Mouse (Mus musculus) heart, postnatal 14 days (tissue): ENCODE data around the gene Ibsp. TPM values are rescaled to one million over a fixed set of nuclear protein-coding genes. Genes with fewer than 3 reads are reported as not detected.

Experiments
- DNase-seq, 2 experiments: peaks; one replicate each; pipeline ENCODE4 v3.0.0; 2021 to 2022
- intact Hi-C: fragments of 180-260 bp; cut with DNase I; formaldehyde crosslinking; loops from one replicate; pipeline ENCODE4 v1.15.1; 2025
- microRNA-seq, 2 experiments: library from miRNA; unstranded; fragments of <30 nt; microRNA quantifications; one replicate each; pipeline ENCODE4 v1.2.0; 2021 to 2022
- total RNA-seq, 2 experiments: library from RNA; stranded (reverse); gene quantifications; 2 replicates each; pipeline ENCODE4 v1.2.3; 2021

The Ibsp gene
- total RNA-seq, 2 experiments from 2014 or later = not detected

DNA sequence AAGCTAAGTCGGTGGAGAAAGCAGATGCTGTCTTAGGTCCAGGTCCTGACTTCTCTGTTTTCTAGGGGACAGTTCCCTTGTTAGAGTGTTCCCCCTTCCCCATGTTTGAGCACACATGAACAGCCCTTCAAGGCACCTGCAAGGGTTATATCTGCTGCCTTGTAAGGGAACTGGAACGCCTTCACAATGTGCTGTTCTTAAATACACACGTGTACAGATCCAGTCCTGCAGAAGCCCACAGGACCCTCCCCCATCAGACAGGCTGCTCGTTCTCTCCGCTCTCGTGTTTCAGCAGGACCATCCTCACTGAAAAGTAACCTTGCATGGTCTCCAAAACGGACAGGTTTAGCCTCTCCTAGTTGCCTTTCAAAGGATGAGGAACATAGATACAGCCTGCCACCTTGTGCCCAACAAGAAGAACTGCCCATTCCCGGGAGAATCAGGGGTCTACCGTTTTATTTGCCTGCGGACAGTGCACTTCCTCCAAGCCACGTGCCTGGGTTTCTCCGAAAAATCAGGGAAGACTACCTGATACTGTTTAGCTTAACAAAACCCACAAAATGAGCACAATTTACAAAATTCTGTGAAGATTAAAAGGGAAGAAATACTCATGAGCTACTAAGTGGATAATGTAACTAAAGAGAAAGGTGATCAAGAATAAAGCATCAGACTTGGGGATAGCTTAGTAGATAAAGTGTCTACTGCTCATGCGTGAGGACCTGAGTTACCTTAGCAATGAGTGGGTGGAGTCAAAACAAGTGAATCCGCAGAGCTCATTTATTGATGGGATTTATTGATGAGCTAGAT lies 40.9 kb downstream of the Ibsp start:
- intact Hi-C loops = loop anchor here (5.0 kb wide), 1 partner anchor 343 kb away; no protein-coding TSS in a partner anchor
- DNase-seq = peak; percentile 16 to 40

GRCm38 (mm10) chr5:104340513-104340829 lies 41.5 kb downstream of the Ibsp start:
- DNase-seq = no peak
- intact Hi-C loops = loop anchor here (5.0 kb wide), 1 partner anchor 343 kb away; no protein-coding TSS in a partner anchor

GRCm38 (mm10) chr5:104342881-104343280 lies 43.9 kb downstream of the Ibsp start:
- intact Hi-C loops = loop anchor here (5.0 kb wide), 1 partner anchor 346 kb away; no protein-coding TSS in a partner anchor
- DNase-seq = no peak

- DNase-seq = peak in 1 of 2 experiments; percentile 23
- intact Hi-C loops = loop anchor here (1.0 to 5.0 kb wide), 3 partner anchors 89 to 347 kb away; no protein-coding TSS in a partner anchor
Observed at GRCm38 (mm10) chr5:104344526-104345240, 45.7 kb downstream of the Ibsp start.

DNA sequence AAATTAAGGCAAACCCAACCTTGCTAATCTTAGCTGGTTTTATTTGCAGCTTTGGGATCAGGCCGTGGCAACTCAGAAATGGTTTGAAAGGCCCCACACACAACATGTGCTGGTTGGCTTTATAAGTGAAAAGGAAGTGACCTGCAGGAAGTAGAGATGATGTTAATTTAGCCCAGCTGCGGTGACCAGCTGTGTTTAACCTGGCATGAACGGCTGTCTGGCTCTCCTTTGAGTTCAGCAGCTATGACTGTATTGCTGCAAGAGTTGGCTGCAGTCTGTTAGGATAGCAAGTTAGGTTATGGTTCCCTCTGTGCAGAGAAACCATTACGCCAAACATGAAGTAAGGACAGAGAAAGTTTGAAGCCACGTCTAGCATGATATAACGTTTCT lies 46.3 kb downstream of the Ibsp start:
- intact Hi-C loops = loop anchor here (1.0 kb wide), 2 partner anchors 88 to 101 kb away; no protein-coding TSS in a partner anchor
- peak; percentile 14 to 22 for DNase-seq

DNA sequence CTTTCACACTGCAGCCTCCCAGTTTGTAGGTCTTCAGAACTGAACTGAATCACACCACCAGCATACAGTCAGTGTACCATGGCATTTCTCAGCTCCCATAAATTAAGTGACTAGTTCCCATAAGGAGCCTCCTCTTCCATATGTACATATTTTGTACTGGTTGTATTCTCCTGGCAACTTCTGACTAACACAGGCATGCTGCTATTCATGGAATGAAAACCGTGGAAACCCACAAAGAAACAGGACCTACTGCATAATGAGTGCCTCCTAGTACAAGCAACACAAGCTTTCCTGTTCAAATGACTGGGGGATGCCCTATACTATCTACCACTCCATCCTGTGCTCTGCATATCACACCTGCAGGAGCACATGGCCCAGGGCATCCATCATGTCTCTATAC lies 52.1 kb downstream of the Ibsp start:
- intact Hi-C loops = no loop called here

DNA sequence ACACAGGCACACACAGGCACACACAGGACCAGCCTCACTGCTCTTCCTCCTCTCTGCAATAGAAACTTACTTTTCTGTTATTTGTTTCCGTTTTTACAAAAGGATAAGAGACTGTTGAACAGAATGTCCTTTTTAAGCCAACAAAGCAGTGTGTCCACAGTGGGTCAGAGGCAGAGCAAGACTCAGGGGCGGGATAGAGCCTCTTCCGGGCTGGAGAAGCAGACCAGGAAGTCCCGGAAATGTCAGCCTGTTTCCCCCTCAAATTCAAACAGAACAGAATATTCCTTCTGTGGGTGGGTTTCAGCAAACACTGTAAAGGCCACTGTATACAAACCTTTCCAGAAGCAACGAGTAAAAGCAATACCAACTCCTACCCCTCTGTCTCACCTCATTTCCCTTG lies 52.9 kb downstream of the Ibsp start:
- intact Hi-C loops = no loop called here
- DNase-seq = no peak

More for the DNA sequence above, 52.1 kb downstream of the Ibsp start:
- DNase-seq = no peak

GRCm38 (mm10) chr5:104357575-104357974 lies 58.6 kb downstream of the Ibsp start:
- intact Hi-C loops = no loop called here
- DNase-seq = no peak

DNA sequence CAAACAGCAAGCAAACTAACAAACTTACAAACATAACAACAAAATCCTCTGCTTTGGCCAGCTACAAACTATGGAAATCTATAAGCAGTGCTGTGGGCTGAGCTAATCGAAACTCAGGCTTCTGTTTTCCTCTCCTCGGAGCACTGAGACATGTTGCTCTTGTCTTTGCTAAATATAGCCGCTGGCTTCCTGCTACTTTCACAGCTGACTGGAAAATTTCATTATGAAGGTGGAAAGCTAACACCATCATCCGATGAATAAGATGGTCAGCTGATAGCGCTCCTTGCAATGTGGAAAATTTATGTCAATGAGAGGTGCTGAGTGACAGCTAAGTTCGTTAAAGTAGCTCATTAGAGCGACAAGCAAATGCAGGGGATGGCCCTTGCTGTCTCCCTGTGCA lies 59.6 kb downstream of the Ibsp start:
- no peak for DNase-seq
- intact Hi-C loops = no loop called here

GRCm38 (mm10) chr5:104359257-104359656 lies 60.3 kb downstream of the Ibsp start:
- intact Hi-C loops = no loop called here
- no peak for DNase-seq

Small RNAs within 50 kb of the gene (microRNA-seq; reads per million reads assigned to microRNA genes)
- 0 reads per million in 2 experiments for gene Gm23616

Other genes starting within 250 kb of the Ibsp start
- not detected for gene Gm17660, start 221.6 kb upstream of the Ibsp start, total RNA-seq
- 100 to 1,000 TPM; 335 to 337 TPM for gene Sparcl1, start 185.4 kb upstream of the Ibsp start, total RNA-seq
- not detected for gene Dspp, start 128.5 kb upstream of the Ibsp start, total RNA-seq
- gene Dmp1, start 96.6 kb upstream of the Ibsp start, total RNA-seq = not detected
- not detected for gene Mepe, start 26.2 kb downstream of the Ibsp start, total RNA-seq
- under 1 TPM; 0.19 to 0.41 TPM for gene Spp1, start 135.9 kb downstream of the Ibsp start, total RNA-seq
- 10 to 100 TPM; 27.9 to 30.2 TPM for gene Pkd2, start 160.3 kb downstream of the Ibsp start, total RNA-seq
- 1 to 10 TPM; 6.5 to 7.0 TPM for gene BC005561, start 209.2 kb downstream of the Ibsp start, total RNA-seq